Mouse (Mus musculus) gastrocnemius, adult 8-10 months (tissue): ENCODE results near the gene Cacng2. TPM values are rescaled to one million over a fixed set of nuclear protein-coding genes. Genes with fewer than 3 reads are reported as not detected.
"Not testable (repeated sequence)": the region's sequence is repeated elsewhere in the genome, so short reads cannot be mapped to it uniquely, and the experiment has no call there.

Source experiments
- DNase-seq, 2 experiments: peaks; one replicate each; pipeline ENCODE4 v3.0.0; 2022; ENCODE audit warnings: low spot score in 2 of 2
- total RNA-seq, 4 experiments: library from RNA; stranded (reverse); gene quantifications; 2 replicates each; pipeline ENCODE4 v1.2.4; 2022

The Cacng2 gene
- total RNA-seq, 4 experiments from 2014 or later: not detected

GRCm38 (mm10) chr15:78024211-78024610 lies 95.6 kb downstream of the Cacng2 start:
- DNase-seq: no peak

GRCm38 (mm10) chr15:78014046-78014445 lies 105.8 kb downstream of the Cacng2 start:
- no peak for DNase-seq

DNA sequence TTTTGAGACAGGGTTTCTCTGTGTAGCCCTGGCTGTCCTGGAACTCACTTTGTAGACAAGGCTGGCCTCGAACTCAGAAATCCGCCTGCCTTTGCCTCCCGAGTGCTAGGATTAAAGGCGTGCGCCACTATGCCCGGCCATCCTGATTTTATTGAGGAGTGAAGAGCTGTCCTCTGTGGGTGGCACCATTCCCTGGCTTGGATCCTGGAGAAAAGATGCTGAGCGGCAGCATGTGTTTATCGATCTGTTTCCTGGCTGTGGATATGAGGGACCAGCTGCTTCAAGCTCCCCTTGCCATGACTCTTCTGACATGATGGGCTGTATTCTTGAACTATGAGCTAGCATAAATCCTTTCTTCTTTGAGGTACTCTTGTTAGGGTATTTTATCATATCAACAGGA lies 111.6 kb downstream of the Cacng2 start:
- DNase-seq: not testable (repeated sequence)

DNA sequence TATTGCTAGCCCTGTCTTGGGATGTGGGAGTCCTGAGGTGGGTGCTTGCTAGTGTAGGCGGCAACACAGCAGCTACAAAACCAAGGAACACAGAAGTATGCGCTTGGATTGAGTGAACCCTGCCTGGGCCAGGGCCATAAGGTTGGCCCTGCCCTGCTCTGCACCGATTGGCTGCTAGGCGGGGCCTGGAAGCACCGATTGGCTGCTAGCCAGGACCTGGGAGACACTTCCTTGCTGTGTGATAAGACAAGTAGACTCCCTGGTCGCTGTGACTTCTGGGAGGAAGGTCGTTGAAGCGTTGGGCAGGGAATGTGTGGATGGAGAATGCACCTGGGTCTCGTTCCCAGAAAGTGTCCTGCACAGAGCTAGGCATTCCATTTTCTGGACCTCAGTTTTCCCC lies 115.9 kb downstream of the Cacng2 start:
- DNase-seq: no peak

- DNase-seq: no peak
Observed at GRCm38 (mm10) chr15:78001400-78001799, 118.4 kb downstream of the Cacng2 start.

DNA sequence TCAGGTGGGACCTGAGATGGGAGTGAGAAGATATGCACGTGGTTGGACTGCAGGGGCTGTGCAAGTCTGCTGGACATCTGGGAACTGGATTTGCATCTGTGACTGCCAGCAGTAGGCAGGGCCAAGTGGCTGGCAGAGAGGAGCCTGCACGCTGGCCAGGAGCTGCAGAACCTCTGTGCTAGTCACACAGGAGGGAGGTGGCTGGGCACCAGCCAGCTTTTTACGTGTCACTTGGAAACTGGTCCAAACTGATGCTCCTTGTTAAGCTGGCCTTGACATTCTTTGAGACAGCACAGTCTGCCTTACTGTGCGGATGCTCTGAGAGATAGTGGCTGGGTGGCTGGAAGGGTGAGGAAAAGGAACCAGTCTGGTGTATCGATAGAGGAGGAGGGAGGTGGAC lies 131.3 kb downstream of the Cacng2 start:
- no peak for DNase-seq

DNA sequence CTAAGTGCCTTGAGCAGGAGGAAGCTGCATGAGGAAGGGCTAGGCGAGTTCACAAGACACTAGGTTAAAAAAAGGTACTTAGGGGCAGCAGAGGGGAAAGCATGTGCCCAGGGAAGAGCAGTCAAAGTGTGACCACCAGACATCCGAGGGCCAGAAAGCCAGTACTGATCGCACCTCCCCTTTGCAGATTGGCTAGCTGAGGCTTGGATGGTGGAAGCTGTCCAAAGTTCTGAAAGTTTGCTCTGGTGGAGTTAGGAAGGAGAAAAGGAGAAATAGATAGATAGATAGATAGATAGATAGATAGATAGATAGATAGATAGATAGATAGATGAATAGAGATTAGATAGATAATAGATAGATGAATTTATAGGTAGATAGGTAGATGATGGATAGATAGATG lies 136.4 kb downstream of the Cacng2 start:
- no peak for DNase-seq

DNA sequence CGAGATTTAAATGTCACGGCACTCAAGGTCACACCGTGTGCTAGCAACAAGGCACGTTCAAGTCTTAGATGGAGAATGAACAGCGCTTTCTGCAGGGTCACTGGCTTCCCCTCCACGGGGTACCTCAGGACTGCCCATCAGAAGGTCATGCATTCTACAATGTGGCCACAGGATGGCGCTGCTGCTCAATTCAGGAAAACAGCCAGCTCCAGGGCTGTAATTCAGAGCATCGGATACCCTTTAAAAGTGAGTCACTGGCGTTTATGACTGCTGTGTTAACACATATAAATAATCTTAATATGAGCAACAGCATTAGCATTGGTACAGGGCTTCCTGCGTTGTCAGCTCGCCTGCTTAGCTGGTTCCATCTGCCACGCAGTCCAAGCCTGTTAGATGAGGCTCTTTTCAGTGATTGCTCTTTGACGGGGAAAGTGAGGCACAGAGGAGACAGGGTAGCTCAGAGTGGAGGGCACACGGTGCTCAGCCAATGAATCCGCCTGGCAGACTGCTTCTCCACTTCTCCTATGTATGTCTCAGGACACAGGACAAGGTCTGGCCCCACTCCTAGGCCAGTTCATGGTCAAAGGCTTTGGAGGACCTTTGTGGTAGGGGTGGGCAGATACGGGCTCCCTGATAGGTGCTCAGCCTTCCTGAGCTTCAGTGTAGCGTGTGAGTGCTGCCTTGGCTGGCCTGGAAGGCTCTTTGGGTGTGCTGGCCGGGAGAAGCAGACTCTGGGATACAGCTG lies 137.5 kb downstream of the Cacng2 start:
- DNase-seq: peak; percentile 9 to 24

DNA sequence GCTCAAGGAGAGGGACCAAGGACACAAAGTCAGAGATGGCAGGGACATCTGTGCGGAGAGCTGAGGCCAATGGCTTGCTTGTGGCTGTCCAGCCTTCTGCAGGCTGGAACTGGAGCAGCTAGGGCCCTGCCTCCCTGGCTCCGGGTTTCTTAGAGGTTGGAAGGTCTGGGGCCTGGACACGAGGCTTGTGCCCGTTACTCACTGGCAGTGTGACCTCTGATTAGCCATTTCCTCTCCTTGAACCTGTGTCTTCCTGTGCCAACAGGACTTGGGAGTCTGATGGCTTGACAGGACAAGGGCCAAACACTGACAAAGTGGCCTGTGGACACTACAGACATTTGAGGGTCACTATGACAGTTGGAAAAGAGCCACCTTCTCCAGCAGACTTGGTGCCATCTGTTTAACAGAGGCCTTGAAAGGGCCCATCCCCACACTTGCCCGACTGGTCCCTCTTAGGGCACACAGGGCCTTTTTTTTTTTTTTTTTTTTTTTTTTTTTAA lies 138.6 kb downstream of the Cacng2 start:
- no peak for DNase-seq

GRCm38 (mm10) chr15:77979427-77979865 lies 140.4 kb downstream of the Cacng2 start:
- no peak for DNase-seq

- DNase-seq: no peak
Observed at GRCm38 (mm10) chr15:77977663-77978062, 142.2 kb downstream of the Cacng2 start.

DNA sequence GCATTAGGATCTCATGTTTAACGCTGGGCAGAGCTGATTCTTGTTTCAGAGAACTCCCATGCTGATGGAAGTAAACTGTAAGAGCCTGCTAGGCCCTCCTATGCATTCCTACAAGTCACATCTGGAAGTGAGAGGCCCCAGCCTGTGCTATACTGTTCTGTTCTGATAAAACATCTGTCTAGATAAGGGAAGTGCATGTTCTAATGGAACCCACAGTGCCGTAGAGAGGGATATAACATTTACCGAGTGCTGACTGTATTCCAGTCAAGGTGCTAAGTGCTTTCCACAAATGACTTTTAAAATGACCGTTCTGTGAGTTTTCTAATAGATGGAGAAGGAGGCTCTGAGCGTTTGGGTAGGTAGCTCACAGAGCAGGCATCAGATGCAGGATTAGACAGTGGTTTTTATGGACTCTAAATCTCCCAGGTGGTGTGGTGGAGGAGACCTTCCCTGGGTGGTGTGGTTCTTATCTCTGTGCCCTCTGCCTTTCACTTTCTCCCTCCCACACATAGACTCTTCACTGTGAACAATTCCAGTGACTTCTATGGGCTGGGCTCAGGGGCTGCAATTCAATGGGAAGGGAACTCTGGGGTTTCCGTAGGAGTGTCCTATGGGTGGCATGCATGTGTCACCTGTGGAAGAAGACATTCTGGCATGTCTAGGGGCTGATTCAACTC lies 145.5 kb downstream of the Cacng2 start:
- no peak for DNase-seq

DNA sequence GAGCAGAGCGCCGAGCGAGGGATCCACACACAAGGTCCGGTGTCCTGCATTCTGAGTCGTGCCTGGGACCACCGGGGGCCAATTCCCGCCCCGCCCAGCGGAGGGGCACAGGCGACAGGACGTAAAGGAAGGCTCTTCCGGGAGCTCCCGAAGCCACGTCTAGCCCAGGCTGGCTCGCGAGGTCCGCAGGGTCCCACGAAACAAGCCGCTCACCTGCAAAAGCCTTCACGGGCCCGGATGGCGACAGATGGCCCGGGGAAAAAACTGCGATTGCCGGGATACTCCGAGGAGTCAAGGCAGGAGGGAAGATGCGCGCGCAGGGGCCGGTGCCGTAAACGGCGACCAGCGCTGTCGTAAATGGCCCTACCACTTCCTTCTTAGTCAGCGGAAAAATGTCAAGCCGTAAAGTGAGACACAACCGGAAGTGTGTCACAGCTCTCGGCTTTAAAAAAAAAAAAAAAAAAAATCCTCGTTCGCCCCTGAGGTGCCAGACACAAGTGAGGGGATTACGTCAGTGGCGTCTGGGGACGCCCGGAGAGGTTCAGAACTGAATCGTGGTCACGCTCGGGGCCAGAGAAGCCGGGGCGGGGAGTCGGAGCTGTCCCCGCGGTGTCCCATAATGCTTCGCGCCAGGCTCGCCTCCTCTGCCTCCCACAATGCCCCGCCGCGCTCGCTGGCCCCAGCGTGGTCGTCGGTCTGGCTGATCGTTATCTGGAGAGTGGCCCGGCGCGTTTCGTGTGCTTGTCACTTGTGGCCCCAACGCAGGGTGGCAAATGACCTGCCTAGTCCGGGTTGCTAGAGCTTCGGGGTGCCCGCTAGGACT lies 149.1 kb downstream of the Cacng2 start, which contains the start of gene Eif3d:
Eif3d (minus strand) TSS at position 344 of the 823 bp plus-strand sequence.
- DNase-seq: peak; percentile 96 to 97

- DNase-seq: no peak
Observed at GRCm38 (mm10) chr15:77969940-77970469, 149.8 kb downstream of the Cacng2 start.

DNA sequence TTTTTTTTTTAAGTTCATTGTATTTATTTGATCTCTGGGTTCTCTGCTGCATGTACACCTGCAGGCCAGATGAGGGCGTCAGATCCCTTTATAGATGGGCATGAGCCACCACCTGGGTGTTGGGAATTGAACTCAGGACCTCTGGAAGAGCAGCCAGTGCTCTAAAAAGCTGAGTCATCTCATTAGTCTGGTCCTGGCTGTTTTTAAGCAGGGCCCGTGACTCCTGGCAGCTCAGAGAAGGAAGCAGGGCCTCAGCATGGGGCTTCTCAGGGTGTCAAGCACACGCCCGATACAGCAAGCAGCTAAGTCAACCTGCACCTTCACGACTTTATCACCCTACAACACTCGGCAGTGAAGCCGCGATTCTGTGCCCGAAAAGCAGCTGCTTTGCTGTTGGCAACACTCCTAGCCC lies 154.7 kb downstream of the Cacng2 start:
- no peak for DNase-seq

- no peak for DNase-seq
Observed at GRCm38 (mm10) chr15:77962447-77962846, 157.4 kb downstream of the Cacng2 start.

GRCm38 (mm10) chr15:77960693-77961092 lies 159.1 kb downstream of the Cacng2 start:
- no peak for DNase-seq

GRCm38 (mm10) chr15:77958071-77958470 lies 161.8 kb downstream of the Cacng2 start:
- no peak for DNase-seq

DNA sequence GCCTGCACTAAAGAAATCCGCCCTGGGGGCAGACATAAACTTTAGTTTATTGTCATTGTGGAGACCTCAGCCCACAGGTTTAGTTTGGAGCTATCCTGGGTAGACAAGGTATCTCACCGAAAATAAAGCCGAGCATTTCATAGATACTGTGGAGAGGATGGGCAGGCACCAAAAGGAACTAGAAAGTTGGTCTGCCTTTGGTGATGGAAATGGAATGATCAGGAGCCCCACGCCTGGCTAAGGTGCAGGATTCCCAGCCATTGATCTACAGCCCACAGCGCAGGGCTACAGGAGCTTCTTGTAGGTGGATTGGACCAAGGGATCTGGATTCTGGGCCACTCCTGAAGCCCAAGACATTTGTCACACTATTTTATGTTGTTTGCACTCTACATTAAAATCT lies 162.2 kb downstream of the Cacng2 start:
- no peak for DNase-seq

GRCm38 (mm10) chr15:77956404-77956901 lies 163.4 kb downstream of the Cacng2 start, which contains the start of gene Foxred2:
Foxred2 (minus strand) TSS chr15:77956722.
- peak; percentile 61 to 64 for DNase-seq
